23 mouse cellular contexts compared by ENCODE assay signal in genomic region chr1:106816766-106817165, GRCm38 (mm10). TPM values are rescaled to one million over a fixed set of nuclear protein-coding genes. Genes with fewer than 3 reads are reported as not detected.
"Had no signal": no experiment of that assay in that cellular context is flagged by ENCODE, and none has a peak within 500 bp of the region (broad histone marks: within the 10 kb centered on the region; RNA-seq: fewer than 3 reads in every experiment).

No protein-coding gene starts in this region.

- H3K4me3 ChIP-seq: liver, embryonic 15.5 days; lung, embryonic 15.5 days; megakaryocyte, embryonic 14.5 days; midbrain, embryonic 13.5 days; midbrain, embryonic 15.5 days; neural tube, embryonic 12.5 days; stomach, embryonic 15.5 days had no signal

- H3K4me1 ChIP-seq: liver, embryonic 15.5 days; lung, embryonic 15.5 days; midbrain, embryonic 13.5 days; midbrain, embryonic 15.5 days; neural tube, embryonic 12.5 days; stomach, embryonic 15.5 days had no signal

- H3K4me2 ChIP-seq: liver, embryonic 15.5 days; lung, embryonic 15.5 days; midbrain, embryonic 11.5 days; midbrain, embryonic 13.5 days; midbrain, embryonic 15.5 days; neural tube, embryonic 12.5 days; stomach, embryonic 15.5 days had no signal

- H3K9me3 ChIP-seq: liver, embryonic 15.5 days; lung, embryonic 15.5 days; megakaryocyte, embryonic 14.5 days; midbrain, embryonic 13.5 days; midbrain, embryonic 15.5 days; neural tube, embryonic 12.5 days; stomach, embryonic 15.5 days had no signal

- DNase-seq: liver, postnatal 0 days; lung, adult 2 months; lung, postnatal 14 days; lung, postnatal 36 days; right cerebral cortex, postnatal 14 days had no signal

- H3K9ac ChIP-seq: liver, embryonic 15.5 days; liver, postnatal 0 days; lung, embryonic 15.5 days; midbrain, embryonic 13.5 days; midbrain, embryonic 15.5 days; neural tube, embryonic 12.5 days; stomach, embryonic 15.5 days had no signal

- H3K36me3 ChIP-seq: liver, embryonic 15.5 days; lung, embryonic 15.5 days; midbrain, embryonic 13.5 days; midbrain, embryonic 15.5 days; neural tube, embryonic 12.5 days; stomach, embryonic 15.5 days had no signal

- ATAC-seq: liver, postnatal 0 days; lung, postnatal 0 days; midbrain, embryonic 13.5 days; midbrain, embryonic 15.5 days had no signal

- H3K27me3 ChIP-seq: liver, embryonic 15.5 days; lung, embryonic 15.5 days; megakaryocyte, embryonic 14.5 days; midbrain, embryonic 13.5 days; midbrain, embryonic 15.5 days; neural tube, embryonic 12.5 days; stomach, embryonic 15.5 days had no signal

- H3K27ac ChIP-seq: liver, embryonic 15.5 days; lung, embryonic 15.5 days; macrophage; midbrain, embryonic 13.5 days; midbrain, embryonic 15.5 days; neural tube, embryonic 12.5 days; stomach, embryonic 15.5 days; stomach, postnatal 0 days had no signal

RNA-seq across cellular contexts. Expression of gene Serpinb5, which starts 44.2 kb away (rescaled TPM):
- total RNA-seq: megakaryocyte progenitor cell, adult 5-6 weeks; monocyte, adult 5-6 weeks; neutrophil, adult 5-6 weeks had no signal
- polyA plus RNA-seq: liver, embryonic 15.5 days; liver, postnatal 0 days; macrophage; midbrain, embryonic 11.5 days; midbrain, postnatal 0 days; neural tube, embryonic 12.5 days; neural tube, embryonic 14.5 days; spleen, adult 2 months; testis, adult 2 months had no signal
